Mouse (Mus musculus) brain, adult 2 months (tissue): ENCODE results near the gene Nwd2.

ENCODE experiments used
- DNase-seq: peaks from one replicate; pipeline ENCODE4 v3.0.0; 2011; ENCODE audit warnings: low read depth, low spot score

Gene Nwd2

DNA sequence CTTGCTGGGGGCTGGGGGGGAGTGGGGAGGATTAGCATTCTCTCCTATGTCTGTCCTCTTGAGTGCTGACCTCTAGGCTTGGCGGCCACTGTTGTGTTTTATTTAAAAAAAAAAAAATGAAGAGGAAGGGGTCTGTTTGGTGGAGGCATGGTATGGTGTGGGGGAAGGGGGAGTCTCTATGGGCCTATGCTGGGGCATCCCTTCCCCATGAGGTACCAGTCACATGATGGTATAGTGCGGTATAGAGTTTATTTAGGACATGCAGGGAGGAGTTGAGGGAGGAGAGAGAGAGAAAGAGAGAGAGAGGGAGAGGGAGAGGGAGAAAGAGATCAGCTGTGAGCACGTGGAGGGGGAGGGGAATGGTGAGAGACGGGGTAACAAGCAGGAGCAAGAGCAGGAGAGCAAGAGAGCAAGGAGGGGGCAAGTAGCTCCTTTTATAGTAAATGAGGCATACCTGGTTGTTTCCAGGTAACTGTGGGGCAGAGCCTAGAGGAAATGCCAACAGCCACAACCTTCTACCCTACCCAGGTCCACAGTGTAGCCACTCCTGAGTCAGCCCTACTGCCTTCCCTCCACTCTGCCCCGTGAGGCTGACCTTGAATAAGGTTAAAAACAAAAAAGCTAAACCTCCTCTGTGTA is 178.6 kb downstream of the Nwd2 start:
- no peak for DNase-seq

DNA sequence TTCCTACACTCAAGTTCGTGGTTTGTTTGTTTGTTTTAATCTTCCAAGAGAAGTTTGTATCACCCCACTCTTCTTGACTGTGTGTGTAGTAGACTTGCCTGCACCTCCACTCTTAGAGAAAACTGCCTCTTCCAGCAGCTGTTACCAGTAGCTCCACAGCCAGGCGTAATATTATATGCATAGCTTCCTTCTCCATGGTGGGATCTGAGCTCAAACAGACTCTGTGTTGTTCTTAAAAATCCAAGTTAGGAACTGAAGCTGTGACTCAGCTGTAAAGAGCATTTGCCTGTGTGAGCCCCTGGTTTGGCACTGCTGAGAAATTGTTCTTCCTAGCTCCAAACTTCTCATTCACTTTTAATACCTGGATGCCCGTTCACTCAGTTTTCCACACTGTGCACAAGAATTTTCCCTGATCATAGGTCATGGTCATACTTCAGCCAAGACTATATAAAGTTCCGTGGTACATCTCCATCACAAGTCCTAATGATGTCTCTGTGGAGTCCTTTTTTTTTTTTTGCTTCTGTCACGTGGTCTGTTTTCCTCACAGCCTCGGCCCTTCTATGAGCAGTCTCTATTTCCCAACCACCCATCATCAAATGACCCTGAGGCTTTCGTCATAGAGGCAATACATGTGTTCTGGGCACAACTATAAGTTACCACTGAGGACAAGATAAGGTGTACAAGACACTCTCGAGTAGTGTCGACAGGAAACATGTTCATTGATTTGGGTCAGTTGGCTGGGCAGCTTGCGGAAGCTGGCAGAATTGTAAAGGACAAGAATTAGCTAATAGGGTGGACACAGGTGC is 179.7 kb downstream of the Nwd2 start:
- DNase-seq: no peak

- DNase-seq: peak; percentile 14
Measured at GRCm38 (mm10) chr5:63831054-63831453, 182.2 kb downstream of the Nwd2 start.

- no peak for DNase-seq
Measured at GRCm38 (mm10) chr5:63833955-63834354, 185.1 kb downstream of the Nwd2 start.

- no peak for DNase-seq
Measured at GRCm38 (mm10) chr5:63834435-63834834, 185.5 kb downstream of the Nwd2 start.

DNA sequence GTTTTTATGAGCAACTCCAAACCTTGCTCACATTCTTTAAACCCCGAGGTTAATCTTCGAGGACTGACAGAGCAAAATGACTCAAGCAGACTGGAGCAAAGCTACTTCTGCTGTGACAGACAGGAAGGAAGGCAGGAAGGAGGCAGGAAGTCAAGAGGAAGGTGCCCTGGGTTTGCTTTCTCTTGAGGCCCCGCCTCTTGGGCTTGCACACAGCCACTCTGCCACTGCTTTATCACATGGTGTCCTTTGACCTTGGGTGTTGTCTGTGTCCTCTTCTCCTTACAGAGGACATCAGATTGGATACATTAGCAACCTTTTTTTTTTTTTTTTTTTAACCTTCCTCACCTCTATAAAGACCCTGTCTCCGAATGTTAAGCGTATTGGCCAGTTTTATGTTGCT is 188.2 kb downstream of the Nwd2 start:
- no peak for DNase-seq

- DNase-seq: no peak
Measured at GRCm38 (mm10) chr5:63837851-63838250, 188.9 kb downstream of the Nwd2 start.

DNA sequence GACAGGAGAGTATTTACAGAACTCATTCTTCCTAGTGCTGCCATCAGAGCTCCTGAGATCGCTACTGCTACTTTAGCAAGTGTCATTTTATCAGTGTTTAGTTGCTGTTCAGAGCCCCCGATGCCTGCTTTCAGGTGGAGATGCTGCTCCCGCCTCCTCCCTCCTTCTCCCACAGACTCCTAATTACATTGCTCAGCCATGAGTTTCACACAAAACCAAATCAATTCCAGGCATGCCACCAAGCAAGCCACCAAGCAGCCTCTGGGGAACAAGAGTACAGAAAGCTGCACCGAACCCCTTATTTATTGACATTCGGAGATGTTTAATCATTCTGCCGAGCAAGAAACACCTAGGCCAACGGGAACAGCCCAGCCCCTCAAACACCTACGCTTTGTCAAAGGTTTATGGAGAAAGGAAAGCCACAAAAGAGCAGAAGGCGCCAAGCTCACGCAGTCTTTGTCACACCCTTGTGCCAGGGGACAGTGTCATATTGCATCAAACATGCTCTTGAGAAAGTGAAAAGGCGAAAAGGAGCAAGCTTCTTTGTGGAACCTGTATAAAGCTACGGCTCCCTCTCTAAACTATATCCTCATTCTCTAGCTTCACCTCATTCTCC is 191.0 kb downstream of the Nwd2 start:
- no peak for DNase-seq

GRCm38 (mm10) chr5:63847080-63847479 is 198.2 kb downstream of the Nwd2 start:
- no peak for DNase-seq

DNA sequence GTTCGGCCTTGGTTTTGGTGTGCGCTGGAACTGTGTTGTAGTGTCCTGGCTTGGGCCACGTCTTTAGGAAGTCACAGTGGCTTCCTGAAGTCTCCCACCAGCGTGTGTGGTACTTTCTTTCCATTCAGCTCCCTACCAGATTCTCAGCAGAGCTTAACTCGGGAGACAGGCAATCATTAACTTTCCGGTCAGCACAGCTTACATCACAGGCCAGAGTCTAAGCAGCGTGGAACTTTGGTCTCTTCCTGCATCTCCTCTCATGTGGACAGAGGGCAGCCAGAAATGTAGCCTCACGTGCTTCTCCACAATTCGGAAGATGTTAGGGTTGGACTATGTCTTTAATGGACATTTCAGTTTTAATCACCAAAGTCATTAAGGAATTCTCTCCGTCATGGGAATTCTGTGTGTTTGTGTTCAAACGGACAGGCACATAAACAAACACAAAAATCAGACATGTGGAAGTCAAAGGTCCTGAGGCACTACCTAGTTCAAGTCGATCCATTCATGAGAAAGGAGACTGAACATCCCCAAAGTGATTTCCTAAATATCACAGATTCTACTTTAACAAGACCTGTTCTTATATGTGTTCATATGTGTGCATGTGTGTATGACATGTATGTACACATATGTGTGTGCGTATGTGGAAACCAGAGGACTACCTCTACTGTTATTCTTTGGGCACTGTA is 198.8 kb downstream of the Nwd2 start:
- no peak for DNase-seq

GRCm38 (mm10) chr5:63858901-63859300 is 210.0 kb downstream of the Nwd2 start:
- DNase-seq: peak; percentile 8
